In genomic region chr12:85193923-85194622, GRCm38 (mm10) we compare ENCODE assay signal across 12 mouse cellular contexts. TPM values are rescaled to one million over a fixed set of nuclear protein-coding genes. Genes with fewer than 3 reads are reported as not detected.
DNase-seq lines count a peak whose midpoint lies in the region; ATAC-seq lines count a peak whose summit lies in the region.
"Had no signal": no experiment of that assay in that cellular context is flagged by ENCODE, and none has a peak within 500 bp of the region (broad histone marks: within the 10 kb centered on the region; RNA-seq: fewer than 3 reads in every experiment).

No protein-coding gene starts in this region.

- no peak overlapping the region for H3K4me3 ChIP-seq in hindbrain, embryonic 14.5 days (replicated peaks; ENCODE audit: low read length)
- no peak overlapping the region for H3K4me3 ChIP-seq in hindbrain, embryonic 10.5 days
- H3K4me3 ChIP-seq in embryonic facial prominence, embryonic 15.5 days (replicated peaks): no peak overlapping the region
- H3K4me3 ChIP-seq in limb, embryonic 13.5 days: no peak overlapping the region
- H3K4me3 ChIP-seq in kidney, embryonic 14.5 days (ENCODE audit: low read length): no peak overlapping the region
- H3K4me3 ChIP-seq: liver, embryonic 13.5 days had no signal

- 0 out of 2 replicates have a peak, but pooled peaks cover 8% of the 10 kb centered on the region for H3K4me1 ChIP-seq in hindbrain, embryonic 14.5 days (replicated peaks; ENCODE audit: control insufficient read depth, insufficient read depth, low read length)
- H3K4me1 ChIP-seq in hindbrain, embryonic 10.5 days (replicated peaks): peaks cover 29% of the 10 kb centered on the region
- peaks cover 49% of the 10 kb centered on the region for H3K4me1 ChIP-seq in embryonic facial prominence, embryonic 15.5 days
- peaks cover 58% of the 10 kb centered on the region for H3K4me1 ChIP-seq in limb, embryonic 13.5 days
- peaks cover 32% of the 10 kb centered on the region for H3K4me1 ChIP-seq in kidney, embryonic 14.5 days (ENCODE audit: control insufficient read depth, insufficient read depth, low read length)

- 83% methylated on average over 11 of the region's 11 CpGs for WGBS in hindbrain, embryonic 14.5 days
- 92% methylated on average over 11 of the region's 11 CpGs for WGBS in hindbrain, embryonic 10.5 days
- WGBS in embryonic facial prominence, embryonic 15.5 days: 83% methylated on average over 11 of the region's 11 CpGs
- 82% methylated on average over 11 of the region's 11 CpGs for whole genome bisulfite sequencing in limb, embryonic 13.5 days
- 91% methylated on average over 11 of the region's 11 CpGs for WGBS in kidney, embryonic 14.5 days

- no peak overlapping the region for H3K9ac ChIP-seq in hindbrain, embryonic 14.5 days
- H3K9ac ChIP-seq in embryonic facial prominence, embryonic 15.5 days: no peak overlapping the region
- peak overlapping the region; percentile 25; the same call in 1 of the 2 replicates for H3K9ac ChIP-seq in limb, embryonic 13.5 days
- H3K9ac ChIP-seq in kidney, embryonic 14.5 days (ENCODE audit: low read depth, low read length): no peak overlapping the region
- H3K9ac ChIP-seq: liver, embryonic 13.5 days had no signal

- peak; percentile 47; the same call in 1 of the 2 replicates for ATAC-seq in hindbrain, embryonic 14.5 days (ENCODE audit: low FRiP score)
- no peak for ATAC-seq in embryonic facial prominence, embryonic 15.5 days (ENCODE audit: insufficient number of reproducible peaks, low FRiP score, low TSS enrichment, low read depth)
- ATAC-seq in limb, embryonic 13.5 days (ENCODE audit: low FRiP score, low read depth): no peak
- no peak for ATAC-seq in kidney, embryonic 14.5 days (ENCODE audit: low FRiP score, low TSS enrichment)

- no peaks in the 10 kb centered on the region for H3K27me3 ChIP-seq in hindbrain, embryonic 14.5 days (ENCODE audit: control insufficient read depth, insufficient read depth, low read length)
- H3K27me3 ChIP-seq in hindbrain, embryonic 10.5 days (ENCODE audit: insufficient read depth, poor library complexity, severe bottlenecking): peaks cover 41% of the 10 kb centered on the region
- H3K27me3 ChIP-seq in embryonic facial prominence, embryonic 15.5 days: no peaks in the 10 kb centered on the region
- no peaks in the 10 kb centered on the region for H3K27me3 ChIP-seq in limb, embryonic 13.5 days
- H3K27me3 ChIP-seq in kidney, embryonic 14.5 days (ENCODE audit: control insufficient read depth, insufficient read depth, low read length): no peaks in the 10 kb centered on the region
- H3K27me3 ChIP-seq: liver, embryonic 13.5 days had no signal

- H3K27ac ChIP-seq in hindbrain, embryonic 14.5 days: no peak overlapping the region
- no peak overlapping the region for H3K27ac ChIP-seq in hindbrain, embryonic 10.5 days
- H3K27ac ChIP-seq in embryonic facial prominence, embryonic 15.5 days (replicated peaks): 0 out of 2 replicates have a peak overlapping the region, but pooled peaks have one; percentile 34
- peak overlapping the region; percentile 33; the same call in 1 of the 2 replicates for H3K27ac ChIP-seq in limb, embryonic 13.5 days
- H3K27ac ChIP-seq in kidney, embryonic 14.5 days (ENCODE audit: low read depth, low read length): no peak overlapping the region; the same call in 1 of the 2 replicates
- H3K27ac ChIP-seq: liver, embryonic 13.5 days had no signal

- H3K36me3 ChIP-seq in hindbrain, embryonic 14.5 days (replicated peaks; ENCODE audit: control insufficient read depth, insufficient read depth): no peaks in the 10 kb centered on the region
- H3K36me3 ChIP-seq in hindbrain, embryonic 10.5 days: no peaks in the 10 kb centered on the region
- no peaks in the 10 kb centered on the region for H3K36me3 ChIP-seq in embryonic facial prominence, embryonic 15.5 days
- no peaks in the 10 kb centered on the region for H3K36me3 ChIP-seq in limb, embryonic 13.5 days
- H3K36me3 ChIP-seq in kidney, embryonic 14.5 days (ENCODE audit: control insufficient read depth, insufficient read depth, low read length): no peaks in the 10 kb centered on the region
- H3K36me3 ChIP-seq: liver, embryonic 13.5 days had no signal

- DNase-seq in cerebellum, postnatal 10 days: peak; percentile 40 to 53
- DNase-seq in cerebellum, postnatal 4 days (ENCODE audit: low spot score in 2 of 2): no peak
- no peak for DNase-seq in hindbrain, embryonic 14.5 days (ENCODE audit: low spot score)
- no peak for DNase-seq in hindbrain, embryonic 10.5 days (ENCODE audit: low spot score)
- DNase-seq in adrenal gland, adult 2 months: no peak
- DNase-seq: layer of hippocampus, postnatal 36 days; liver, embryonic 13.5 days had no signal

- no peaks in the 10 kb centered on the region for H3K9me3 ChIP-seq in hindbrain, embryonic 14.5 days (ENCODE audit: control insufficient read depth, low read length)
- no peaks in the 10 kb centered on the region for H3K9me3 ChIP-seq in hindbrain, embryonic 10.5 days
- no peaks in the 10 kb centered on the region for H3K9me3 ChIP-seq in embryonic facial prominence, embryonic 15.5 days (replicated peaks)
- no peaks in the 10 kb centered on the region for H3K9me3 ChIP-seq in limb, embryonic 13.5 days
- H3K9me3 ChIP-seq in kidney, embryonic 14.5 days (ENCODE audit: control insufficient read depth, low read length): no peaks in the 10 kb centered on the region
- H3K9me3 ChIP-seq: liver, embryonic 13.5 days had no signal

- H3K4me2 ChIP-seq in hindbrain, embryonic 14.5 days (replicated peaks): no peak overlapping the region
- no peak overlapping the region for H3K4me2 ChIP-seq in embryonic facial prominence, embryonic 15.5 days (replicated peaks)
- H3K4me2 ChIP-seq in limb, embryonic 13.5 days (replicated peaks): no peak overlapping the region
- H3K4me2 ChIP-seq in kidney, embryonic 14.5 days (replicated peaks; ENCODE audit: low read depth, low read length): no peak overlapping the region
- H3K4me2 ChIP-seq: liver, embryonic 13.5 days had no signal

RNA-seq across cellular contexts. Expression of gene Pgf, which starts 16.5 kb away (rescaled TPM):
- 7.9 and 8.3 TPM in 2 replicates for polyA plus RNA-seq in hindbrain, embryonic 14.5 days (2014; fragmentation: Nextera tagmentation; extraction: Ambion mirVana)
- 5.8 and 8.0 TPM in 2 replicates for polyA plus RNA-seq in hindbrain, embryonic 10.5 days (2016; fragmentation: Nextera tagmentation; extraction: Ambion mirVana)
- polyA plus RNA-seq in embryonic facial prominence, embryonic 15.5 days (2015; fragmentation: Nextera tagmentation; extraction: Ambion mirVana): 15.3 and 15.9 TPM in 2 replicates
- 17.9 and 19.5 TPM in 2 replicates for polyA plus RNA-seq in limb, embryonic 13.5 days (2015; fragmentation: Nextera tagmentation; extraction: Ambion mirVana)
- polyA plus RNA-seq in kidney, embryonic 14.5 days (2014; fragmentation: Nextera tagmentation; extraction: Ambion mirVana): 16.3 and 21.9 TPM in 2 replicates
- 1 to 10 TPM in 1 of 2 experiments, under 1 TPM in 1; 0.37 to 2.8 TPM for total RNA-seq in adrenal gland, adult 2 months (2021)
- polyA plus RNA-seq in adrenal gland, adult 2 months (2012; rRNA removed): 0.63 and 1.6 TPM in 2 replicates
- total RNA-seq: common myeloid progenitor, adult 5-6 weeks; granulocyte monocyte progenitor cell, adult 5-6 weeks had no signal

RNA-seq across cellular contexts. Expression of gene Eif2b2, which starts 25.2 kb away (rescaled TPM):
- 68.6 and 77.6 TPM in 2 replicates for polyA plus RNA-seq in hindbrain, embryonic 14.5 days (2014; fragmentation: Nextera tagmentation; extraction: Ambion mirVana)
- polyA plus RNA-seq in hindbrain, embryonic 10.5 days (2016; fragmentation: Nextera tagmentation; extraction: Ambion mirVana): 126 and 131 TPM in 2 replicates
- polyA plus RNA-seq in embryonic facial prominence, embryonic 15.5 days (2015; fragmentation: Nextera tagmentation; extraction: Ambion mirVana): 91.1 and 94.6 TPM in 2 replicates
- polyA plus RNA-seq in limb, embryonic 13.5 days (2015; fragmentation: Nextera tagmentation; extraction: Ambion mirVana): 78.3 and 79.9 TPM in 2 replicates
- 95.7 and 105 TPM in 2 replicates for polyA plus RNA-seq in kidney, embryonic 14.5 days (2014; fragmentation: Nextera tagmentation; extraction: Ambion mirVana)
- 10 to 100 TPM; 64.2 to 95.9 TPM for total RNA-seq in adrenal gland, adult 2 months (2021)
- 94.8 and 100.0 TPM in 2 replicates for polyA plus RNA-seq in adrenal gland, adult 2 months (2012; rRNA removed)

RNA-seq across cellular contexts. Expression of gene Rps6kl1, which starts 43.0 kb away (rescaled TPM):
- 22.9 and 24.1 TPM in 2 replicates for polyA plus RNA-seq in hindbrain, embryonic 14.5 days (2014; fragmentation: Nextera tagmentation; extraction: Ambion mirVana)
- polyA plus RNA-seq in hindbrain, embryonic 10.5 days (2016; fragmentation: Nextera tagmentation; extraction: Ambion mirVana): 3.7 and 3.8 TPM in 2 replicates
- 0.69 and 1.1 TPM in 2 replicates for polyA plus RNA-seq in embryonic facial prominence, embryonic 15.5 days (2015; fragmentation: Nextera tagmentation; extraction: Ambion mirVana)
- polyA plus RNA-seq in limb, embryonic 13.5 days (2015; fragmentation: Nextera tagmentation; extraction: Ambion mirVana): 0.31 and 0.33 TPM in 2 replicates
- 0.61 and 1.0 TPM in 2 replicates for polyA plus RNA-seq in kidney, embryonic 14.5 days (2014; fragmentation: Nextera tagmentation; extraction: Ambion mirVana)
- 1 to 10 TPM in 1 of 2 experiments, under 1 TPM in 1; 0.37 to 1.5 TPM for total RNA-seq in adrenal gland, adult 2 months (2021)
- 1.5 and 1.8 TPM in 2 replicates for polyA plus RNA-seq in adrenal gland, adult 2 months (2012; rRNA removed)
- total RNA-seq: common myeloid progenitor, adult 5-6 weeks; granulocyte monocyte progenitor cell, adult 5-6 weeks had no signal

Comparison
In these comparisons a context has a peak if more than half of its experiments do, and no peak if none do; other contexts are left out.
1. DNase-seq: peak in cerebellum, postnatal 10 days (2 of 2); none in cerebellum, postnatal 4 days (0 of 2), hindbrain, embryonic 14.5 days (single experiment), hindbrain, embryonic 10.5 days (single experiment) and adrenal gland, adult 2 months (single experiment).
2. H3K27ac ChIP-seq: peak in embryonic facial prominence, embryonic 15.5 days (single experiment) and limb, embryonic 13.5 days (single experiment); none in hindbrain, embryonic 14.5 days (single experiment), hindbrain, embryonic 10.5 days (single experiment) and kidney, embryonic 14.5 days (single experiment).